Mouse (Mus musculus): ENCODE data around the gene Ubc. TPM values are rescaled to one million over a fixed set of nuclear protein-coding genes. Genes with fewer than 3 reads are reported as not detected.
"Not testable (repeated sequence)": the region's sequence is repeated elsewhere in the genome, so short reads cannot be mapped to it uniquely, and the experiment has no call there.

Gene Ubc
- 1,090 and 1,143 TPM in 2 replicates for polyA plus RNA-seq (2014; fragmentation: Nextera tagmentation; extraction: Ambion mirVana)

DNA sequence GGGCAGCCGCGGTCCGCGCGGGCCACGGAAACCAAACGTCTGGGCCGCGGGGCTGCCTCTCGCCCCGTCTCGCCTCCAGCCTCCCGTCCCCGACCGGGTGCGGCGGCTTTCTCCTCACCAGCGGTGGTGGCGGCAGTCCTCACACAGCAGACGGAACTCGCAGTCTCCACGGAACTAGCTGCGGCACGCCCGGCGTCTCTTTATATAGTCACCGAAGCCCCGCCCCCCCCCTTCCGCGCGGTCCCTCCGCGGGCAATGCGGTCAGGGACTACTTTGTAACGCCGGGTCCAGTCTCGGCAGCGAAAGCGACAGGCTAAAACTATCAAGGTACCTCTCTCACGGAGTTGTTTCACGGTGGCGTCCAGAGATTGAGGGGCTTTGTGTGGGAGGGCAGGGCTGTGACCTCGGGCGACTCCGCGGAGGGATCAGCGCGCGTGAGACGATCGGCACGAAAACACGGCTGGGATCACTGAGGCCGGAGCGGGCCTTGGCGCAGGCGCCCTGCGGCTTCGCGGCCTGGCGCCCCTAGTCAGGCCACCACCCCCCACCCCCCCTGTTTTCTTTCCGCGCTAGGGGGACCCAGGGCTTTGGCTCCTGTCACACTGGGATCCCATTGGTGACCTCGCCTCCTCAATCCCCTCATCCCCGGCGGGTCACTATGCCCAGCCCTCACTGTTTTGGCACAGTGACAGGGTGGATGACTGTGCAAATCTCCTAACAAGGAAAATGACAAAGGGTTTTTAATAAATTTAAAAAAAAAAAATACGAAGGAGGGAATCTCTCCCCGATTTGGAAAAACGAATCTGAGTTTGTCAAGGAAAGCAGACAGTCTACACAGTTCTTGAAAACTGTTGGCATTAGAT is at the start of gene Ubc:
TSS of gene Ubc (minus strand) at position 624 of the 863 bp plus-strand sequence.
- H3K4me1 ChIP-seq (ENCODE audit: control insufficient read depth, insufficient read depth, low read length), result peaks cover 18% of the 10 kb centered on the region
- H3K4me3 ChIP-seq (ENCODE audit: low read depth, low read length), result peak within 1 kb of the TSS; percentile 98
- H3K27me3 ChIP-seq (ENCODE audit: control insufficient read depth, insufficient read depth, low read length), result no peaks in the 10 kb centered on the region
- H3K9ac ChIP-seq (ENCODE audit: low read length), result peak within 1 kb of the TSS; percentile 90
- 1% methylated on average over 69 of the region's 69 CpGs for WGBS
- peak within 1 kb of the TSS; percentile 94 for H3K4me2 ChIP-seq (ENCODE audit: low read depth)
- peak within 1 kb of the TSS; percentile 94 for H3K27ac ChIP-seq (ENCODE audit: low read depth, low read length)
- peak; percentile 59 for ATAC-seq (ENCODE audit: insufficient read depth, low FRiP score, low TSS enrichment)
- peak; percentile 90 for DNase-seq (ENCODE audit: low spot score)
- H3K9me3 ChIP-seq (ENCODE audit: control insufficient read depth, low read length), result no peaks in the 10 kb centered on the region
- H3K36me3 ChIP-seq (ENCODE audit: control insufficient read depth, insufficient read depth, low read length), result 0 out of 2 replicates have a peak, but pooled peaks cover 2% of the 10 kb centered on the region

DNA sequence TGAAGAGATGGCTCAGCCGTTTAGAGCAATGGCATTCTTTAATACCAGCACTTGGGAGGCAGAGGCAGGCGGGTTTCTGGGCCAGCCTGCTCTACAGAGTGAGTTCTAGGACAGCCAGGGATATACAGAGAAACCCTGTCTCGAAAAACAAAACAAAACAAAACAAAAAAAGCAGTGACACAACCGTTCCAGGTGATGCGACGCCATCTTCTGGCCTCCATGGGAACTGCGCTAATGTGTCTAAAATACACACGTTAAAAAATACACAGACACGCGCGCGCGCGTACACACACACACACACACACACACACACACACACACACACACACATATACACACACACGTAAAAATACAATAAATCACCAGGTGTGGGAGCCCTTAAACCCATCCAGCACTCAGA is 44.3 kb upstream of the Ubc start:
- not testable (repeated sequence) for H3K27me3 ChIP-seq (ENCODE audit: control insufficient read depth, insufficient read depth, low read length); H3K9me3 ChIP-seq (ENCODE audit: control insufficient read depth, low read length); H3K4me3 ChIP-seq (ENCODE audit: low read depth, low read length); H3K4me2 ChIP-seq (ENCODE audit: low read depth); H3K9ac ChIP-seq (ENCODE audit: low read length); H3K4me1 ChIP-seq (ENCODE audit: control insufficient read depth, insufficient read depth, low read length); DNase-seq (ENCODE audit: low spot score); H3K27ac ChIP-seq (ENCODE audit: low read depth, low read length)
- ATAC-seq (ENCODE audit: insufficient read depth, low FRiP score, low TSS enrichment), result peak; percentile 45; the same call in 1 of the 2 replicates
- peaks cover 11% of the 10 kb centered on the region for H3K36me3 ChIP-seq (ENCODE audit: control insufficient read depth, insufficient read depth, low read length)
- 53% methylated on average over 15 of the region's 15 CpGs for WGBS

DNA sequence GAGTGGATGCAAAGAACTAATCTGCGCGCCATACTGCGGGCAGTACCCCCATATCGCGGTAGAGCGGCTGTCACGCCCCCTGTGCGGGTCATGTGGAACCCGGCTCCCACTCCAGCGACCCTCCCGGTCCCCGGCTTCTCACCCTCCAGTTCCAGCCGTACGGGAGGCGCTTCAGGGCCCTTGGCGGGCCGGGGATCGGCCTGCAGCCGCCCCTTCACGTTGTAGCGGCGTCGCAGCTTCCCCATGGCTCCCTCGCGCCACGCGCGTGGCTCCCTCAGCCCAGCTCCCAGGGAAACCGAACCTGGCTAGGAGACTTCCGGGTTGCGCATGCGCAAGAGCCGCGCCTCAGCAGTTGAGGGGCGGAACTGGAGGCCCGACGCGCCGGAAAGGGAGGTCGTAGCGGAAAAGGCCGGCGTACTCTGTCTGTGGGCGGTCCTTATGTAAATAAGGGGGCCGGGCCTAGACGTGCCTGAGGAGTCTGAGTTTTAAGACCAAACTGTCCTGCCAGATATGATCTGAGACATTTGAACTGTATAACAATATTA is 43.9 kb upstream of the Ubc start, which contains the start of gene Dhx37:
TSS of gene Dhx37 (minus strand) at position 329 of the 545 bp plus-strand sequence.
- DNase-seq (ENCODE audit: low spot score) (peak; percentile 95), ATAC-seq (ENCODE audit: insufficient read depth, low FRiP score, low TSS enrichment) (peak; percentile 95)
- Histone ChIP-seq H3K9me3 (ENCODE audit: control insufficient read depth, low read length) (no peaks in the 10 kb centered on the region), H3K9ac (ENCODE audit: low read length) (peak within 1 kb of the TSS; percentile 86), H3K27ac (ENCODE audit: low read depth, low read length) (0 out of 2 replicates have a peak within 1 kb of the TSS, but pooled peaks have one; percentile 39), H3K27me3 (ENCODE audit: control insufficient read depth, insufficient read depth, low read length) (no peaks in the 10 kb centered on the region), H3K4me2 (ENCODE audit: low read depth) (peak within 1 kb of the TSS; percentile 96), H3K36me3 (ENCODE audit: control insufficient read depth, insufficient read depth, low read length) (peaks cover 15% of the 10 kb centered on the region), H3K4me1 (ENCODE audit: control insufficient read depth, insufficient read depth, low read length) (peaks cover 8% of the 10 kb centered on the region), H3K4me3 (ENCODE audit: low read depth, low read length) (peak within 1 kb of the TSS; percentile 85)
- under 1% methylated on average over 46 of the region's 46 CpGs for WGBS

DNA sequence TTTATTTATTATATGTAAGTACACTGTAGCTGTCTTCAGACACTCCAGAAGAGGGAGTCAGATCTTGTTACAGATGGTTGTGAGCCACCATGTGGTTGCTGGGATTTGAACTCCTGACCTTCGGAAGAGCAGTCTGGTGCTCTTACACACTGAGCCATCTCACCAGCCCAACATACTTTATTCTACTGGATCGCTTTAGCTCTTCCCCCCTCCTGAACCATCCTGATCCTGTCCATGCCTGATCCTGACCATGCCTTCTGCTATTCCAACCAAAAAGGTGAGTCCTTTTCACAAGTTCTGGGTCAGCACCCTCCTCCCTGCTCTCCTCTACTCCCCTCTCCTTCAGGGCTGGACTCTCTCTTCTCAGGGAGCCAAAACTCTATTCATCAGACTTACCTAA is 42.3 kb upstream of the Ubc start:
- H3K4me2 ChIP-seq (ENCODE audit: low read depth); H3K9ac ChIP-seq (ENCODE audit: low read length); H3K4me1 ChIP-seq (ENCODE audit: control insufficient read depth, insufficient read depth, low read length); ATAC-seq (ENCODE audit: insufficient read depth, low FRiP score, low TSS enrichment); H3K27ac ChIP-seq (ENCODE audit: low read depth, low read length); DNase-seq (ENCODE audit: low spot score); H3K27me3 ChIP-seq (ENCODE audit: control insufficient read depth, insufficient read depth, low read length); H3K4me3 ChIP-seq (ENCODE audit: low read depth, low read length); H3K9me3 ChIP-seq (ENCODE audit: control insufficient read depth, low read length): not testable (repeated sequence)
- WGBS, result 93% methylated on average over 2 of the region's 2 CpGs
- peaks cover 18% of the 10 kb centered on the region for H3K36me3 ChIP-seq (ENCODE audit: control insufficient read depth, insufficient read depth, low read length)

DNA sequence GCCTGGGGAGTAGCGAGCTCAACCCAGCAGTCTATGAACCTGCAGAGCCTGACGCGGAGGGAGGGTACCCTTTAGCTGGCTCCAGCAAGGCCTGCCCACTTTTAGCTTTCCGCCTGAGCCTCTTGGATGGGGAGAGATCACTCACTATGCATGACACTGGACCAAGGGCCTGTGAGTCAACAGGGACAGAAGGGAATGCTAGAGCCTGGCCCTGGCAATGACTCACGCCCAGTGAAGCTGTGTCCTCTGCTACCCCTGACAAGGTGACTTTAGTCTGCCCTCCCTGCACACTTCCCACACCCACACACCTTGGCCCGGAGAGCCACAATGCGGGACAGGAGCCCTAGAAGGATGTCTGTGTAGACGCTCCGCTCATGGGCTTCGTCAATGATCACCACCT is 36.3 kb upstream of the Ubc start:
- no peaks in the 10 kb centered on the region for H3K9me3 ChIP-seq (ENCODE audit: control insufficient read depth, low read length)
- H3K9ac ChIP-seq (ENCODE audit: low read length), result no peak overlapping the region
- H3K36me3 ChIP-seq (ENCODE audit: control insufficient read depth, insufficient read depth, low read length), result peaks cover 48% of the 10 kb centered on the region
- ATAC-seq (ENCODE audit: insufficient read depth, low FRiP score, low TSS enrichment), result no peak
- DNase-seq (ENCODE audit: low spot score), result no peak
- no peak overlapping the region for H3K27ac ChIP-seq (ENCODE audit: low read depth, low read length)
- H3K4me1 ChIP-seq (ENCODE audit: control insufficient read depth, insufficient read depth, low read length), result no peaks in the 10 kb centered on the region
- WGBS, result 96% methylated on average over 10 of the region's 10 CpGs
- no peak overlapping the region for H3K4me2 ChIP-seq (ENCODE audit: low read depth)
- H3K27me3 ChIP-seq (ENCODE audit: control insufficient read depth, insufficient read depth, low read length), result no peaks in the 10 kb centered on the region
- no peak overlapping the region for H3K4me3 ChIP-seq (ENCODE audit: low read depth, low read length)

DNA sequence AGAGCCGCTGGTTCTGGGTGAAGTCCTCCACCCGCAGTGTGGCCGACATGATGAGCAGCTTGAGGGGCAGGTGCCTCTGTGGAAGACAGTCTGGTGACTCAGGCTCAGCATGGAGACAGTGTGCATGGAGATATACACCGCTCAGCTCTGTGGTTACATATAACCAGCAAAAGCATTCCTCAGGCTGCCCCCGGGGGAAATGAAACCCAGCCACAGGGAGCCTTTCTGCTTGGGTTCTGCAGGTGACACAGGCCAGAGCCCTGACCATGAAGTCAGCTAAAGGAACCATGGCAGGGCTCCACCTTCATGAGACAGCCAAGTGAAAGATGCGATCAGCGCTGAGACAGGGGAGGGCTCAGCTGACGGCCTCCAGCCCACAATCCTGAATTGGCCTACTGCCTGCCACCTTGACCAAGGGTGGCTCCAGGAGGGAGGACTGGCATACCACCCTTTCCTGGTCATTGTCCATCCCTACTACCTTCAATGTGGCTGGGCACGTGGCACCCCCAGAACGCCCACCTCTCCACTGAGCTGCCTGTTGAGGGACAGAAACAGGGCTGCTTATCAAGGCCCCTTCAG is 35.8 kb upstream of the Ubc start:
- Histone ChIP-seq H3K9ac (ENCODE audit: low read length) (no peak overlapping the region), H3K4me3 (ENCODE audit: low read depth, low read length) (no peak overlapping the region), H3K4me1 (ENCODE audit: control insufficient read depth, insufficient read depth, low read length) (no peaks in the 10 kb centered on the region), H3K36me3 (ENCODE audit: control insufficient read depth, insufficient read depth, low read length) (peaks cover 49% of the 10 kb centered on the region), H3K9me3 (ENCODE audit: control insufficient read depth, low read length) (no peaks in the 10 kb centered on the region), H3K27me3 (ENCODE audit: control insufficient read depth, insufficient read depth, low read length) (no peaks in the 10 kb centered on the region), H3K27ac (ENCODE audit: low read depth, low read length) (no peak overlapping the region), H3K4me2 (ENCODE audit: low read depth) (no peak overlapping the region)
- DNase-seq (ENCODE audit: low spot score) (no peak), ATAC-seq (ENCODE audit: insufficient read depth, low FRiP score, low TSS enrichment) (no peak)
- 92% methylated on average over 10 of the region's 10 CpGs for WGBS

DNA sequence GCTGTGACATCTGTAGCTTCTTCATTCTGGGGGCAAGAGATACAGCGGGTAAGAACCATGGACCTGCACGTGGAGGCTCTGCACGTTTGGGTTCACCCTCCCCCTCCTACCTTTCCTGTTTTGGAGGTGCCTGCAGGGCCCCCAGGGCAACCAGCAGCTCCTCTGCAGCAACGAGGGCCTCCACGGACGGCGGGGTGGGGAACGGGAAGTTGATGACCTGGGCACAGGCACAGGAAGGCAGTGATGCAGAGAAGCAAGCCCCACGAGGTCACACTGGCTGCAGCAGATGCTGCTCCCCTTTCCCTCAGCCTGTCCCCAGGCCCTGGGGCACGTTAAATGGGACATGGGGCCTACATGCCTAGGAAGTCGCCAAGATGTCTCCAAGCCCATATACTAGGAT is 29.1 kb upstream of the Ubc start:
- Histone ChIP-seq H3K9me3 (ENCODE audit: control insufficient read depth, low read length) (no peaks in the 10 kb centered on the region), H3K4me3 (ENCODE audit: low read depth, low read length) (no peak overlapping the region), H3K36me3 (ENCODE audit: control insufficient read depth, insufficient read depth, low read length) (peaks cover 43% of the 10 kb centered on the region), H3K9ac (ENCODE audit: low read length) (no peak overlapping the region), H3K27ac (ENCODE audit: low read depth, low read length) (no peak overlapping the region), H3K27me3 (ENCODE audit: control insufficient read depth, insufficient read depth, low read length) (no peaks in the 10 kb centered on the region), H3K4me2 (ENCODE audit: low read depth) (no peak overlapping the region), H3K4me1 (ENCODE audit: control insufficient read depth, insufficient read depth, low read length) (no peaks in the 10 kb centered on the region)
- ATAC-seq (ENCODE audit: insufficient read depth, low FRiP score, low TSS enrichment), result no peak
- no peak for DNase-seq (ENCODE audit: low spot score)
- WGBS, result 88% methylated on average over 11 of the region's 11 CpGs

DNA sequence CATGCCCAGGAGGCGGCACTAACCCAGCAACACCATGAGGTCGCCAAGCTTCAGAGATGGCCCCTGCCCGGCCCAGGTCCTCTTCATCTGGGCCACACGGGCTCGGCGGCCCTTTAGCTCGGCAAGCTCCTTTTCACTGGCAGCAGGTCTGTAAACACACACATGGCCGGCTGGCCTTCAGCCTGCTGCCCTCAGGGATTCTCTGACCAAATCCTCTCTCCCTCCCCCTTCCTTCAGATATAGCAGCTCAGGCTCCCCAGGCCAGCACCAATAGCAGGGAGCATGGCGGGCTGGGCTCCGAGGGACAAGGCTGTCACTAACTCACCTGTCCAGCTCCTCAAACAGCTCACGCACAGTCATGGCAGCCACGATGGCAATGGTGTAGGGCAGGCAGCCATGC is 28.6 kb upstream of the Ubc start:
- H3K4me1 ChIP-seq (ENCODE audit: control insufficient read depth, insufficient read depth, low read length), result no peaks in the 10 kb centered on the region
- H3K27ac ChIP-seq (ENCODE audit: low read depth, low read length), result no peak overlapping the region
- ATAC-seq (ENCODE audit: insufficient read depth, low FRiP score, low TSS enrichment) (no peak), DNase-seq (ENCODE audit: low spot score) (no peak)
- WGBS, result 89% methylated on average over 12 of the region's 12 CpGs
- no peaks in the 10 kb centered on the region for H3K9me3 ChIP-seq (ENCODE audit: control insufficient read depth, low read length)
- H3K36me3 ChIP-seq (ENCODE audit: control insufficient read depth, insufficient read depth, low read length), result peaks cover 43% of the 10 kb centered on the region
- no peaks in the 10 kb centered on the region for H3K27me3 ChIP-seq (ENCODE audit: control insufficient read depth, insufficient read depth, low read length)
- no peak overlapping the region for H3K4me2 ChIP-seq (ENCODE audit: low read depth)
- H3K9ac ChIP-seq (ENCODE audit: low read length), result no peak overlapping the region
- H3K4me3 ChIP-seq (ENCODE audit: low read depth, low read length), result no peak overlapping the region
